Mouse (Mus musculus) naive thymus-derived CD4-positive, alpha-beta T cell, adult 5 months (primary cell): ENCODE results near the gene Zfp715. TPM values are rescaled to one million over a fixed set of nuclear protein-coding genes. Genes with fewer than 3 reads are reported as not detected.

Source experiments
- polyA plus RNA-seq: library from polyadenylated mRNA; unstranded; fragments of 100-300 nt; shearing (Covaris generic); gene quantifications from one replicate; pipeline ENCODE4 v1.2.1, GENCODE M21; 2017

Gene Zfp715
- polyA plus RNA-seq: 17.8 TPM

GRCm38 (mm10) chr7:43313013-43313428 is at the start of gene Zfp715:
Zfp715 (minus strand) TSS chr7:43313294.

GRCm38 (mm10) chr7:43351154-43351553 is 38.1 kb upstream of the Zfp715 start, which contains the start of gene Siglecf:
Siglecf (plus strand) TSS chr7:43351341.

Other genes with a start within 250 kb of the Zfp715 start
- 0.80 TPM for gene Zfp936, start 199.1 kb downstream of the Zfp715 start, polyA plus RNA-seq
- not detected for gene Siglecf, start 38.0 kb upstream of the Zfp715 start, polyA plus RNA-seq
- gene Siglecg, start 94.9 kb upstream of the Zfp715 start, polyA plus RNA-seq: 0.14 TPM
- not detected for gene Lim2, start 114.4 kb upstream of the Zfp715 start, polyA plus RNA-seq
- gene Nkg7, start 123.8 kb upstream of the Zfp715 start, polyA plus RNA-seq: 3.4 TPM
- not detected for gene Cldnd2, start 127.5 kb upstream of the Zfp715 start, polyA plus RNA-seq
- gene Etfb, start 130.8 kb upstream of the Zfp715 start, polyA plus RNA-seq: 36.6 TPM
- not detected for gene Gm45233, start 130.8 kb upstream of the Zfp715 start, polyA plus RNA-seq
- gene Vsig10l, start 149.9 kb upstream of the Zfp715 start, polyA plus RNA-seq: 0.75 TPM
- not detected for gene Iglon5, start 176.8 kb upstream of the Zfp715 start, polyA plus RNA-seq
- gene 4931406B18Rik, start 192.6 kb upstream of the Zfp715 start, polyA plus RNA-seq: not detected
- gene Cd33, start 231.1 kb upstream of the Zfp715 start, polyA plus RNA-seq: not detected
- gene Zfp658, start 249.0 kb upstream of the Zfp715 start, polyA plus RNA-seq: 4.4 TPM